Mouse (Mus musculus): Measurements from ENCODE around the gene Depp1. TPM values are rescaled to one million over a fixed set of nuclear protein-coding genes. Genes with fewer than 3 reads are reported as not detected.

The Depp1 gene
- polyA plus RNA-seq, 1 experiment = not detected

- Histone ChIP-seq H3K4me3 (ENCODE audit: insufficient read depth, low read depth, low read length) (no peak overlapping the region), H3K4me1 (ENCODE audit: control insufficient read depth, insufficient read depth, low read length) (peaks cover 24% of the 10 kb centered on the region), H3K27ac (ENCODE audit: insufficient read depth, low read depth, low read length) (no peak overlapping the region)
- TF ChIP-seq POLR2A (IDR thresholded peaks at IDR 0.05; ENCODE audit: insufficient read depth, low read depth, low read length) (no peak), CTCF (IDR thresholded peaks at IDR 0.05; ENCODE audit: insufficient read depth, low read depth, low read length) (no peak)
- WGBS = 87% methylated on average over 5 of the region's 5 CpGs
These were observed 21.9 kb downstream of the Depp1 start for GRCm38 (mm10) chr6:116672349-116672748.

GRCm38 (mm10) chr6:116673471-116674282 is 23.3 kb downstream of the Depp1 start, which contains the start of gene Rassf4:
Rassf4 (minus strand) TSS chr6:116673952.
- Histone ChIP-seq H3K27ac (ENCODE audit: insufficient read depth, low read depth, low read length) (no peak within 1 kb of the TSS), H3K4me1 (ENCODE audit: control insufficient read depth, insufficient read depth, low read length) (peaks cover 24% of the 10 kb centered on the region), H3K4me3 (ENCODE audit: insufficient read depth, low read depth, low read length) (peak within 1 kb of the TSS; percentile 51)
- TF ChIP-seq CTCF (IDR thresholded peaks at IDR 0.05; ENCODE audit: insufficient read depth, low read depth, low read length) = no peak
- no peak for TF ChIP-seq POLR2A (IDR thresholded peaks at IDR 0.05; ENCODE audit: insufficient read depth, low read depth, low read length)
- WGBS = 1% methylated on average over 44 of the region's 44 CpGs

GRCm38 (mm10) chr6:116674283-116674886 is 24.0 kb downstream of the Depp1 start:
- 38% methylated on average over 16 of the region's 16 CpGs for WGBS
- Histone ChIP-seq H3K27ac (ENCODE audit: insufficient read depth, low read depth, low read length) (no peak overlapping the region), H3K4me1 (ENCODE audit: control insufficient read depth, insufficient read depth, low read length) (peaks cover 24% of the 10 kb centered on the region), H3K4me3 (ENCODE audit: insufficient read depth, low read depth, low read length) (peak overlapping the region; percentile 51)
- TF ChIP-seq POLR2A (IDR thresholded peaks at IDR 0.05; ENCODE audit: insufficient read depth, low read depth, low read length) (no peak), CTCF (IDR thresholded peaks at IDR 0.05; ENCODE audit: insufficient read depth, low read depth, low read length) (no peak)

- H3K27ac ChIP-seq (ENCODE audit: insufficient read depth, low read depth, low read length) = no peak overlapping the region
- TF ChIP-seq POLR2A (IDR thresholded peaks at IDR 0.05; ENCODE audit: insufficient read depth, low read depth, low read length) (no peak), CTCF (IDR thresholded peaks at IDR 0.05; ENCODE audit: insufficient read depth, low read depth, low read length) (no peak)
- WGBS = 83% methylated on average over 10 of the region's 10 CpGs
- H3K4me3 ChIP-seq (ENCODE audit: insufficient read depth, low read depth, low read length) = no peak overlapping the region
- H3K4me1 ChIP-seq (ENCODE audit: control insufficient read depth, insufficient read depth, low read length) = peaks cover 13% of the 10 kb centered on the region
These were observed 26.0 kb downstream of the Depp1 start for GRCm38 (mm10) chr6:116676355-116676913.

GRCm38 (mm10) chr6:116677321-116677720 is 26.9 kb downstream of the Depp1 start:
- Histone ChIP-seq H3K4me3 (ENCODE audit: insufficient read depth, low read depth, low read length) (no peak overlapping the region), H3K4me1 (ENCODE audit: control insufficient read depth, insufficient read depth, low read length) (peaks cover 13% of the 10 kb centered on the region), H3K27ac (ENCODE audit: insufficient read depth, low read depth, low read length) (no peak overlapping the region)
- WGBS = 82% methylated on average over 6 of the region's 6 CpGs
- no peak for TF ChIP-seq CTCF (IDR thresholded peaks at IDR 0.05; ENCODE audit: insufficient read depth, low read depth, low read length)
- TF ChIP-seq POLR2A (IDR thresholded peaks at IDR 0.05; ENCODE audit: insufficient read depth, low read depth, low read length) = no peak

- Histone ChIP-seq H3K27ac (ENCODE audit: insufficient read depth, low read depth, low read length) (no peak overlapping the region), H3K4me3 (ENCODE audit: insufficient read depth, low read depth, low read length) (no peak overlapping the region), H3K4me1 (ENCODE audit: control insufficient read depth, insufficient read depth, low read length) (no peaks in the 10 kb centered on the region)
- 82% methylated on average over 5 of the region's 5 CpGs for WGBS
- no peak for TF ChIP-seq POLR2A (IDR thresholded peaks at IDR 0.05; ENCODE audit: insufficient read depth, low read depth, low read length)
- no peak for TF ChIP-seq CTCF (IDR thresholded peaks at IDR 0.05; ENCODE audit: insufficient read depth, low read depth, low read length)
These were observed 29.3 kb downstream of the Depp1 start for GRCm38 (mm10) chr6:116679563-116680288.

- 64% methylated on average over 6 of the region's 6 CpGs for WGBS
- Histone ChIP-seq H3K27ac (ENCODE audit: insufficient read depth, low read depth, low read length) (no peak overlapping the region), H3K4me3 (ENCODE audit: insufficient read depth, low read depth, low read length) (no peak overlapping the region), H3K4me1 (ENCODE audit: control insufficient read depth, insufficient read depth, low read length) (no peaks in the 10 kb centered on the region)
- TF ChIP-seq CTCF (IDR thresholded peaks at IDR 0.05; ENCODE audit: insufficient read depth, low read depth, low read length) (no peak), POLR2A (IDR thresholded peaks at IDR 0.05; ENCODE audit: insufficient read depth, low read depth, low read length) (no peak)
These were observed 31.9 kb downstream of the Depp1 start for GRCm38 (mm10) chr6:116682317-116682716.

- Histone ChIP-seq H3K4me3 (ENCODE audit: insufficient read depth, low read depth, low read length) (no peak overlapping the region), H3K4me1 (ENCODE audit: control insufficient read depth, insufficient read depth, low read length) (no peaks in the 10 kb centered on the region), H3K27ac (ENCODE audit: insufficient read depth, low read depth, low read length) (no peak overlapping the region)
- TF ChIP-seq CTCF (IDR thresholded peaks at IDR 0.05; ENCODE audit: insufficient read depth, low read depth, low read length) = no peak
- TF ChIP-seq POLR2A (IDR thresholded peaks at IDR 0.05; ENCODE audit: insufficient read depth, low read depth, low read length) = no peak
- 79% methylated on average over 4 of the region's 4 CpGs for WGBS
These were observed 43.2 kb downstream of the Depp1 start for GRCm38 (mm10) chr6:116693639-116694038.
